Mouse (Mus musculus): ENCODE results near the gene Emilin3.

DNA sequence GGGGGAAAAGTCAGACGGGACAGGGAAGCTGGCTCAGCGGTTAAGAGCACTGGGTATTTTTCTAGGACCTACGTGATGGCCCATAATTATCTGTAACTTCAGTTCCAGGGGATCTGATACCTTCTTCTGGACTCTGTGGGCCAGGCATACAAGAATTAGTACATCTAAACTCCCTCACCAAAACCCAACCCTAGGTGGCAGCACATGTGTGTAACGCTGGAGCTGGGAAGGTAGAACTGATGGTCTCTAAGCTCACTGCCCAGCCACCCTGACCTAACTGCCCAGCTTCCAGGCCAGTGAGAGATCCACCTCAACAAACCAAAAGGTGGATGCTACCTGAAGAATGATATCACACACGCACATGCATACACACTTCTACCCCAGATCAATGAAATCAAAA, 46.6 kb upstream of the Emilin3 start:
- TF ChIP-seq CTCF (IDR thresholded peaks at IDR 0.05; ENCODE audit: low read depth): peak; percentile 43
- no peak for TF ChIP-seq EP300 (IDR thresholded peaks at IDR 0.05; ENCODE audit: low read depth)
